Comparison of ENCODE assay signal across 9 mouse cellular contexts in the genomic region with DNA sequence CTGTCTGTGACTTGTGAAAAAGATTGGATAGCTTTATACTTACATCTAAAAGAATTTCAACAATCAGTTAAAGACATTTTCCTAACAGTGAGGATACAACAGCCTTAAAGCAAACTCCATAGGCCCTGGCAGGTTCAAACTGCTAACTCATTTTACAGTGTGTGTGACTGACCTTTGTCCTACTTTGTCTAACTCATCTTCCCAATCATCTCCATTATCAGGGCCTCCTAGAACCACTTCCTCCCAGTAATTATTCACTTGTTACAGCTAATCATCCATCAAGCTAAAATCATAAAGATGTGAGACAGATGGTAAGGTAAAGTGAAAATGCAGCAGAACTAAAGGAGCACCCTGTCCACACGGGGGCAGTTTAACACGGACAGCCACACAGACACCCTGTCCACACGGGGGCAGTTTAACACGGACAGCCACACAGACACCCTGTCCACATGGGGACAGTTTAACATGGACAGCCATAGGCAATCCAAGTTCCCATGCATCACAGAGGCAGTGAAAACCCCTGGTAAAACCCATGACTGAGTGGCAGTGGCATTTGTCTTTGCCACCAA. TPM values are rescaled to one million over a fixed set of nuclear protein-coding genes. Genes with fewer than 3 reads are reported as not detected.
DNase-seq lines count a peak whose midpoint lies in the region; ATAC-seq lines count a peak whose summit lies in the region.
"Had no signal": no experiment of that assay in that cellular context is flagged by ENCODE, and none has a peak within 500 bp of the region (broad histone marks: within the 10 kb centered on the region; RNA-seq: fewer than 3 reads in every experiment).

No protein-coding gene starts in this region.

- H3K9me3 ChIP-seq in liver, embryonic 12.5 days (replicated peaks): no peaks in the 10 kb centered on the region
- H3K9me3 ChIP-seq: embryonic facial prominence, embryonic 10.5 days had no signal

- DNase-seq in liver: no peak
- DNase-seq in adrenal gland, postnatal 10 days: peak; percentile 37
- DNase-seq in frontal cortex, postnatal 14 days (ENCODE audit: low spot score in 2 of 2): no peak
- DNase-seq in layer of hippocampus, postnatal 10 days (ENCODE audit: low spot score in 2 of 2): no peak
- DNase-seq: thymus, postnatal 36 days had no signal

- H3K9ac ChIP-seq in liver, embryonic 12.5 days: no peak overlapping the region

- H3K36me3 ChIP-seq in liver, embryonic 12.5 days: no peaks in the 10 kb centered on the region

- H3K4me2 ChIP-seq in liver, embryonic 12.5 days: no peak overlapping the region

- no peak overlapping the region for H3K4me3 ChIP-seq in liver, embryonic 12.5 days
- H3K4me3 ChIP-seq: embryonic facial prominence, embryonic 10.5 days had no signal

- peaks cover 24% of the 10 kb centered on the region for H3K4me1 ChIP-seq in liver, embryonic 12.5 days

- no peaks in the 10 kb centered on the region for H3K27me3 ChIP-seq in liver, embryonic 12.5 days (replicated peaks)

- WGBS in liver, embryonic 12.5 days (ENCODE audit: insufficient replicate concordance): 27% methylated on average over 4 of the region's 4 CpGs

- H3K27ac ChIP-seq in liver, embryonic 12.5 days: no peak overlapping the region
- H3K27ac ChIP-seq: embryonic facial prominence, embryonic 10.5 days had no signal

- ATAC-seq in liver, embryonic 12.5 days: peak; percentile 73
- ATAC-seq in erythroid progenitor cell, adult 5-6 weeks (replicated peaks; ENCODE audit: low FRiP score, poor library complexity, severe bottlenecking): peak; percentile 68
- ATAC-seq in megakaryocyte-erythroid progenitor cell, adult 5-6 weeks (replicated peaks; ENCODE audit: low FRiP score, low TSS enrichment, poor library complexity, severe bottlenecking): peak; percentile 74

RNA-seq across cellular contexts. Expression of a gene that starts 23.2 kb away (rescaled TPM):
- 0.33 and 0.36 TPM in 2 replicates for polyA plus RNA-seq in liver, embryonic 12.5 days (2016; fragmentation: Nextera tagmentation; extraction: Ambion mirVana)
- total RNA-seq in adrenal gland, postnatal 10 days (2021): 10 to 100 TPM in 1 of 2 experiments, 1 to 10 TPM in 1; 9.5 to 10.2 TPM
- total RNA-seq in erythroid progenitor cell, adult 5-6 weeks (2015; ENCODE audit: low replicate concordance): not detected in 2 replicates
- total RNA-seq in erythroid progenitor cell, adult 5-6 weeks (2017; ENCODE audit: low replicate concordance): 0.51 and 0.53 TPM in 2 replicates
- total RNA-seq in megakaryocyte-erythroid progenitor cell, adult 5-6 weeks (2014; fragmentation: Nextera tagmentation): not detected in 2 replicates
- not detected in 2 replicates for total RNA-seq in megakaryocyte-erythroid progenitor cell, adult 5-6 weeks (2017)
- 1 to 10 TPM in 1 of 2 experiments, under 1 TPM in 1; 0.49 to 1.1 TPM for total RNA-seq in layer of hippocampus, postnatal 10 days (2021)

Comparison
In these comparisons a context has a peak if more than half of its experiments do, and no peak if none do; other contexts are left out.
1. RNA of a gene that starts 23.2 kb away (total RNA-seq): 9.5 to 10.2 TPM in adrenal gland, postnatal 10 days; 0.49 to 1.1 TPM in layer of hippocampus, postnatal 10 days, 0.51 to 0.53 TPM in erythroid progenitor cell, adult 5-6 weeks and not detected in megakaryocyte-erythroid progenitor cell, adult 5-6 weeks; every median in the first group is over 4 times any median in the second.
2. Peak in every context shown above with its lines, with median percentiles within 50 percentile points of each other: ATAC-seq.